Mouse (Mus musculus): Measurements from ENCODE around the gene Hectd1. TPM values are rescaled to one million over a fixed set of nuclear protein-coding genes. Genes with fewer than 3 reads are reported as not detected.

Hectd1 gene
- polyA plus RNA-seq (2015; fragmentation: Nextera tagmentation; extraction: Ambion mirVana), result 36.7 and 37.4 TPM in 2 replicates

- peak within 1 kb of the TSS; percentile 99 for H3K27ac ChIP-seq (ENCODE audit: low read length)
- peak within 1 kb of the TSS; percentile 74 for H3K4me2 ChIP-seq (ENCODE audit: low read depth, low read length)
- H3K4me3 ChIP-seq (replicated peaks; ENCODE audit: low read length), result peak within 1 kb of the TSS; percentile 98
- no peaks in the 10 kb centered on the region for H3K9me3 ChIP-seq (replicated peaks; ENCODE audit: control insufficient read depth, low read length)
- peaks cover 7% of the 10 kb centered on the region for H3K4me1 ChIP-seq (ENCODE audit: control insufficient read depth, insufficient read depth, low read length)
- H3K36me3 ChIP-seq (ENCODE audit: control insufficient read depth, insufficient read depth, low read length), result peaks cover 7% of the 10 kb centered on the region; the same call in 1 of the 2 replicates
- H3K27me3 ChIP-seq (ENCODE audit: control insufficient read depth, insufficient read depth, low read length), result no peaks in the 10 kb centered on the region
- 0% methylated on average over 91 of the region's 114 CpGs for WGBS
- H3K9ac ChIP-seq (ENCODE audit: low read length), result peak within 1 kb of the TSS; percentile 100
- ATAC-seq (ENCODE audit: insufficient read depth, low FRiP score), result peak; percentile 95
Measured at GRCm38 (mm10) chr12:51829290-51830076, at the start of gene Hectd1. Gene Hectd1, minus strand, starts transcription at chr12:51829536.

DNA sequence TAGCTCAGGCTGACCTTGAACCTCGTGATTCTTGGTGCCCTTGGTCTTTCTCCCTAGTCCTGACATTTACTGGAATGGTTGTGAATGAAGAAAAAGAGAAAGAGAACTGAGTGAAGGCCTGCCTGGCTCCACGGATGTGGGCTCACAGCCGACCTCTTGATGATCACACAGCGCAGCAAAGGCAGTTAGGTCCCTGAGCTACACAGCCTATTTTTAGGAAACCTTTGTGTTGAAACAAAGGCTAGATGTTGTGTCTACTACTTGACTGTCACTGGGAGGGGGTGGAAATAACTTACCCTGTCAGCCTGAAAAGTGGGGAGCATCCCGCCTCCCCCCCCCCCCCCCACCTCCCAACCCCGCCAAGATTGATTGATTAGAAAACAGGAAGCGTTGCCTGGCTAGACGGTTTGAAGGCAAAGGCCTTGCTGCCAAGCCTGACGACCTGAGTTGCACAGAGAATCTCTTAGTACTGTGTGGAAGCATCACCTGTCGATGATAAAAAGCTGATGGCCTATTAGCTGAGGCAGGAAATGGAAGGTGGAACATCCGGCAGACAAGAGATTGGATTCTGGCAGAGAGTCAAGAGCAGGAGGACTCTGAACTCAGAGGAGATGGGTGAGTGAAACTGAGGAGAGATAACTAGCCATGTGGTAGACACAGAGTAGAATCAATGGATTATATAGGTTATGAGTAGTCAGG lies 42.3 kb upstream of the Hectd1 start:
- H3K4me2 ChIP-seq (ENCODE audit: low read depth, low read length), result no peak overlapping the region
- H3K4me3 ChIP-seq (replicated peaks; ENCODE audit: low read length), result no peak overlapping the region
- H3K9ac ChIP-seq (ENCODE audit: low read length), result no peak overlapping the region
- no peaks in the 10 kb centered on the region for H3K27me3 ChIP-seq (ENCODE audit: control insufficient read depth, insufficient read depth, low read length)
- H3K27ac ChIP-seq (ENCODE audit: low read length), result no peak overlapping the region
- ATAC-seq (ENCODE audit: insufficient read depth, low FRiP score), result no peak
- H3K4me1 ChIP-seq (ENCODE audit: control insufficient read depth, insufficient read depth, low read length), result no peaks in the 10 kb centered on the region
- H3K36me3 ChIP-seq (ENCODE audit: control insufficient read depth, insufficient read depth, low read length), result no peaks in the 10 kb centered on the region
- H3K9me3 ChIP-seq (replicated peaks; ENCODE audit: control insufficient read depth, low read length), result no peaks in the 10 kb centered on the region
- 60% methylated on average over 11 of the region's 11 CpGs for WGBS

DNA sequence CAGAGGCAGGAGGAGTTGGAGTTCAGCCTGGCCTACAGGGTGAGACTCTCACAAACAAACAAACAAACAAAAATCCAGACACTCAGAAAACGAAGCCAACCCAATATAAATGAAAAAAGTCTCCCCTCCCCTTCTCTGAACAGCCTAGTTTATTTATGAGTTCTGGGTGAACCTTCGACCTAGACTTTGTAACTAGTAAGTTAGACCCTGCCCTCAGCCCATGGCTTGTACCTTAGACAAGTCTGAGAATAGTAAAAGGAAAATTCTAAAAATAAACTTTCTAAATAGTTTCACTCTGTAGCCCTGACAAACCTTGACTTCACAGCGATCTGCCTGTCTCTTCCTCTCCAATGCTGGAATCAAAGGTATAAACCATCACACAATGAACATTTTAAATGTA lies 40.2 kb upstream of the Hectd1 start:
- Histone ChIP-seq H3K9ac (ENCODE audit: low read length) (no peak overlapping the region), H3K4me1 (ENCODE audit: control insufficient read depth, insufficient read depth, low read length) (peaks cover 11% of the 10 kb centered on the region), H3K27ac (ENCODE audit: low read length) (no peak overlapping the region), H3K36me3 (ENCODE audit: control insufficient read depth, insufficient read depth, low read length) (no peaks in the 10 kb centered on the region), H3K27me3 (ENCODE audit: control insufficient read depth, insufficient read depth, low read length) (no peaks in the 10 kb centered on the region), H3K9me3 (replicated peaks; ENCODE audit: control insufficient read depth, low read length) (no peaks in the 10 kb centered on the region), H3K4me3 (replicated peaks; ENCODE audit: low read length) (no peak overlapping the region), H3K4me2 (ENCODE audit: low read depth, low read length) (no peak overlapping the region)
- WGBS, result 69% methylated on average over 3 of the region's 3 CpGs
- no peak for ATAC-seq (ENCODE audit: insufficient read depth, low FRiP score)

DNA sequence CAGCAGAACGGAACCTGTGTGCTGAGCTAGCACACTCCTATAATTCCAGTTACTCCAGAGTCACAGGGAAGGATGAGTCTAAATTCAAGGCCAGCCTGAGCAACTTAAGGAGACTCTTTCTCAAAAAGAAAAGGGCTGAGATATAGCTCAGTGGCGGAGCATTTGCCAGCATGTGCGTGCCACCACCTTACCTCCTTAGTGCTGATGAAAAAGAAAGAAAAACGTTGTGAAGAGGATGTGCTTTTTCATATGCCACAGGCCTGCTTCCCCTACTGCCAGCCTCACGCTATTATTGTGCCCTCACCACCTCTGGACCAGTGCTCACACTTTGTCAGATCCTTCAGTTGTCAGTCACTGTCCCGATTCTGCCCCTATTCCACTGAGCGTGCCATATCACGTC lies 37.7 kb upstream of the Hectd1 start:
- no peak overlapping the region for H3K27ac ChIP-seq (ENCODE audit: low read length)

DNA sequence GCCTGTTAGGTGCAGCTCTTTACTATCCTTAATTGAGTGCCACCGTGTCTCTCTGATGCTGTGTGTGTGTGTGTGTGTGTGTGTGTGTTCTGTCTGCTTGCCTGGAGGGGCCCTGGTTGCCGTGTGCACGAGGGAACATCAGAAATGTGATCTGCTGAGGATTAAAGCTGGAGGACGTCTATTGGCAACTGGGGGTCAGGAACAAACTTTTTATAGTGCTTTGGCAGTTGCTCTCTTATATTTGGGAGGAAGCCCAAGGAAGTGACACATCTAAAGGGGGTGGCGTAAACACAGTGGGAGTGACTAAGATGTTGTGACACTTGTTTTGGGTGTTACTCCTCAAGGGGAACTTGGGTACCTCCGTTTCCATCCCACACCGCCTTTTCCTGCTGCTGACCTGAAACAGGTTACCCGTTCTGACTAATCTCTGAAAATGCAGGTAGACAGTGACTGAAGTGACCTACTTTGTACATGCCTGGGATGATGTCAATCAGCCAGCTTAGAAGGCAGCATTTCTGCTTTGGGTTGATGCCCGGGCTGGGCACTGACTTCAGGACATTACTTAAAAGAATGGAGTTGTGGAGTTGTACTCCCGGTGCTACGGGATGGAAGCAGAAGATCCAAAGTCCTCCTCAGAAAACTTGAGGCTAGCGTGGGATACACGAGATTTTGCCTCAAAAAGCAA lies 37.0 kb upstream of the Hectd1 start:
- Histone ChIP-seq H3K9ac (ENCODE audit: low read length) (0 out of 2 replicates have a peak overlapping the region, but pooled peaks have one; percentile 22), H3K4me3 (replicated peaks; ENCODE audit: low read length) (no peak overlapping the region), H3K4me1 (ENCODE audit: control insufficient read depth, insufficient read depth, low read length) (peaks cover 14% of the 10 kb centered on the region), H3K27me3 (ENCODE audit: control insufficient read depth, insufficient read depth, low read length) (no peaks in the 10 kb centered on the region), H3K9me3 (replicated peaks; ENCODE audit: control insufficient read depth, low read length) (no peaks in the 10 kb centered on the region), H3K36me3 (ENCODE audit: control insufficient read depth, insufficient read depth, low read length) (no peaks in the 10 kb centered on the region), H3K4me2 (ENCODE audit: low read depth, low read length) (no peak overlapping the region), H3K27ac (ENCODE audit: low read length) (peak overlapping the region; percentile 88)
- WGBS, result 57% methylated on average over 13 of the region's 13 CpGs
- ATAC-seq (ENCODE audit: insufficient read depth, low FRiP score), result no peak

More for the DNA sequence above, 37.7 kb upstream of the Hectd1 start:
- no peaks in the 10 kb centered on the region for H3K9me3 ChIP-seq (replicated peaks; ENCODE audit: control insufficient read depth, low read length)
- H3K4me1 ChIP-seq (ENCODE audit: control insufficient read depth, insufficient read depth, low read length), result peaks cover 14% of the 10 kb centered on the region
- 73% methylated on average over 8 of the region's 8 CpGs for whole genome bisulfite sequencing
- no peak overlapping the region for H3K9ac ChIP-seq (ENCODE audit: low read length)
- ATAC-seq (ENCODE audit: insufficient read depth, low FRiP score), result no peak
- H3K4me3 ChIP-seq (replicated peaks; ENCODE audit: low read length), result no peak overlapping the region
- H3K36me3 ChIP-seq (ENCODE audit: control insufficient read depth, insufficient read depth, low read length), result no peaks in the 10 kb centered on the region
- no peaks in the 10 kb centered on the region for H3K27me3 ChIP-seq (ENCODE audit: control insufficient read depth, insufficient read depth, low read length)
- no peak overlapping the region for H3K4me2 ChIP-seq (ENCODE audit: low read depth, low read length)

DNA sequence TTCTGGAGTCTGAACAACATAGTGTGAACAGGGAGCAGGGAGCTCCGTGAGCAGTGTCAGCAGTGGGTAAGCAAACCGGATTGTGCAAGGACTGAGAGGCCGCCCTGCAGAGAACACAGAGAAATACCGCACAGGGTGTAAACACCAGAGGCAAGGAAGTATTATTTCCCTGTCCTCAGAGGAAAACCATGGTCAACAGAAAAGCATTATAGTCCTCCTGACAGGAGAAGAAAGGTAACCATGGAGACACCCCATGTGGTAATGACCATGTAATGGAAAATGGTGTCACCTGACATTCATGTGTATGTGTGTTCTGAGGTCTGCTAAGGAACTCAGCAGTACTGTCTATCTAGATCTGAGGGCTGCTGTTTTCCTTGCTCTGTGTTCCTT lies 36.4 kb upstream of the Hectd1 start:
- Histone ChIP-seq H3K9ac (ENCODE audit: low read length) (peak overlapping the region; percentile 28), H3K4me3 (replicated peaks; ENCODE audit: low read length) (no peak overlapping the region), H3K4me1 (ENCODE audit: control insufficient read depth, insufficient read depth, low read length) (peaks cover 14% of the 10 kb centered on the region), H3K36me3 (ENCODE audit: control insufficient read depth, insufficient read depth, low read length) (no peaks in the 10 kb centered on the region), H3K9me3 (replicated peaks; ENCODE audit: control insufficient read depth, low read length) (no peaks in the 10 kb centered on the region), H3K27ac (ENCODE audit: low read length) (peak overlapping the region; percentile 88), H3K27me3 (ENCODE audit: control insufficient read depth, insufficient read depth, low read length) (no peaks in the 10 kb centered on the region), H3K4me2 (ENCODE audit: low read depth, low read length) (no peak overlapping the region; the same call in 1 of the 2 replicates)
- peak; percentile 89 for ATAC-seq (ENCODE audit: insufficient read depth, low FRiP score)
- WGBS, result 44% methylated on average over 4 of the region's 4 CpGs

DNA sequence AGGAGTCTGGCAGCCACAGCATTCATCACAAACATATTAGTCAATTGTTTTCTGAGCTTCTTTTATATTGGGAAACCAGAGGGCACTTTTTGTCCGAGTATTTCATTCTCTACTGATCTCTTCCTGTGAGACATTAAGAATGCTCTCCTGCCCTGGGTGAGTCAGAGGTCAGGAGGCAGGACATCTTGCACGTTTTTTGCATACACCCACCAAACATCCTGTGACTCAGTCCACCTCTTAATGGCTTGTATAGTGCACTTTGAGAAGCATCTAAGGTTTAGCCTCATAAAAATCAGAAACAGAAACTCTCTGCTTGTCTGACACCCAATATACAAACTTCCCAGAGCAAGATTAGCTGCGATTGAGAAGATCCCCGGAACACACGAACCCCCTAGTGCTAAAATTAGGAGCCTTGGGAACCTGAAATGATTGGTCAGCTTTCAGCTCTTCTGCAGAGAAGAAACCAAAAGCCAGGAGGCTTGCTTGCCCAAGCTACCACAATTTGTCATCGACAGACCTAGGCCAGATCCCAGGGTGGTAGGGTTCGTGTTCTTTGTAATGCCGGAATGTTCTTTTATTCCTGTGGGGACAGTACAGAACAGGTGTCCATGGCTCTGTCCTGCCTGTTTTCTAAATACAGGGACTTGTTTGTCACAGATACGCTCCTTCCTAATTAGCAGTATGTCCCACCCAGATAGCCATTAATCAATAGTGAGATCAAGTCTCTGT lies 35.9 kb upstream of the Hectd1 start:
- no peak overlapping the region for H3K4me3 ChIP-seq (replicated peaks; ENCODE audit: low read length)
- H3K27me3 ChIP-seq (ENCODE audit: control insufficient read depth, insufficient read depth, low read length), result no peaks in the 10 kb centered on the region
- 0 out of 2 replicates have a peak, but pooled peaks have one; percentile 10 for ATAC-seq (ENCODE audit: insufficient read depth, low FRiP score)
- H3K36me3 ChIP-seq (ENCODE audit: control insufficient read depth, insufficient read depth, low read length), result no peaks in the 10 kb centered on the region
- peak overlapping the region; percentile 28 for H3K9ac ChIP-seq (ENCODE audit: low read length)
- peaks cover 14% of the 10 kb centered on the region for H3K4me1 ChIP-seq (ENCODE audit: control insufficient read depth, insufficient read depth, low read length)
- H3K27ac ChIP-seq (ENCODE audit: low read length), result peak overlapping the region; percentile 88
- H3K4me2 ChIP-seq (ENCODE audit: low read depth, low read length), result no peak overlapping the region
- 48% methylated on average over 9 of the region's 9 CpGs for WGBS
- H3K9me3 ChIP-seq (replicated peaks; ENCODE audit: control insufficient read depth, low read length), result no peaks in the 10 kb centered on the region

DNA sequence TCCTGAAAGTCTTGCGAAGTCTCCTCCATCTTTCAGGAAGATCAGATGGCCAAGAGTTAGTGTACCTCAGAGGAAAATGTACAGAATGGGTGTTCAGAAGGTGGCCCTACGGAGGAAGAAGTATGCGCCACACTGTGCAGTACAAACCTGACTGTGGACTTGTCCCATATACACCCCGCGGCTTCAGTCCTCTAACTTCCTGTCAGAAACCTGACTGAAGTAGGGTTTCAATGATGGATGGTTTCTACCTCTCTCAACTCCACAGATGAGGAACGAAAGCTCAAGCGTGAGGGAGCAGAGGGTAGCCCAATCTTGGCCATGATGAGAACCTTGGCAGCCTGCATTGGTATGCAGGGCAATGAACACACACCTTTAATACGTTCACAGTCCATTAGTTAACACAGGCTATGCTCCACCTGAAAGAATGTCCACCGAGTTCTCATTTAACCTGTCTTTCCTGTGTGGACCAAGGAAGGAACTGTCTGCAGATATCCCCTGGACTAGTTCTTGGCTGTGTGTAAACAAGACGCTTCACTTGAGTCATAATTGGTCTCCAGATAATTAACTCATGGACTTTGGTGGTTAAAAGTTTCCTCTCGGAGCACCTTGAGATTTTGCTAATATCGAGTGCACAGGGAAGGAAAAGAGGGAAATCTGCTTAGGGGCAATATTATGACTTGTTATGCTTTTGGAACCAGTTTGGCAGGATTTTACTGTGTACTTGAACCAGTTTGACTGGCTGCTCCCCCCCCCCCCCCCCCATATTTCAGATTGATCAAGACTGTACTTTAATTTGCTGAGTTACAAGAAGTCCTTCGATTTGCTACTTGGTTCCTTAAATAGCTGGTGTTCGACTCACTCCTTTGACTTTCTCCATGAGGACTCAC lies 34.0 kb upstream of the Hectd1 start:
- no peaks in the 10 kb centered on the region for H3K9me3 ChIP-seq (replicated peaks; ENCODE audit: control insufficient read depth, low read length)
- peaks cover 14% of the 10 kb centered on the region for H3K4me1 ChIP-seq (ENCODE audit: control insufficient read depth, insufficient read depth, low read length)
- no peak overlapping the region for H3K9ac ChIP-seq (ENCODE audit: low read length)
- H3K36me3 ChIP-seq (ENCODE audit: control insufficient read depth, insufficient read depth, low read length), result no peaks in the 10 kb centered on the region
- H3K4me3 ChIP-seq (replicated peaks; ENCODE audit: low read length), result no peak overlapping the region
- peak overlapping the region; percentile 55 for H3K27ac ChIP-seq (ENCODE audit: low read length)
- no peaks in the 10 kb centered on the region for H3K27me3 ChIP-seq (ENCODE audit: control insufficient read depth, insufficient read depth, low read length)
- H3K4me2 ChIP-seq (ENCODE audit: low read depth, low read length), result no peak overlapping the region
- ATAC-seq (ENCODE audit: insufficient read depth, low FRiP score), result no peak
- WGBS, result 78% methylated on average over 14 of the region's 14 CpGs

Data from stomach, embryonic 16.5 days (tissue).